Mouse (Mus musculus) heart, embryonic 14.5 days (tissue): ENCODE results near the gene Kif26a. TPM values are rescaled to one million over a fixed set of nuclear protein-coding genes. Genes with fewer than 3 reads are reported as not detected.
A peak's percentile ranks its signal among the peaks of the same experiment; 100 is the strongest.

Experiments
- ATAC-seq: fragments of 200-750 bp; cut with Nextera tagmentation; 2 replicates; pipeline ENCODE4 v1.8.0; 2017; ENCODE audit warnings: low read depth, moderate TSS enrichment; ENCODE audit not compliant: insufficient number of reproducible peaks, insufficient read depth, low FRiP score
- H3K27ac ChIP-seq, 2 experiments: fragments of 200-500 bp in 1 of 2; fragments of 300-500 bp in 1 of 2; sonication (generic) in 1 of 2; replicated peaks in 1 of 2; 2 replicates each; pipeline ENCODE4 v1.5.1; 2012 to 2014; ENCODE audit warnings: low read depth in 2 of 2, low read length in 2 of 2, control low read depth in 1 of 2, mild to moderate bottlenecking in 1 of 2, mixed read lengths in 1 of 2; ENCODE audit not compliant: control insufficient read depth in 1 of 2, insufficient read depth in 1 of 2
- H3K27me3 ChIP-seq: fragments of 300-500 bp; sonication (generic); 2 replicates; pipeline ENCODE4 v1.6.1; 2014; ENCODE audit warnings: mild to moderate bottlenecking, low read length, control low read depth; ENCODE audit not compliant: control insufficient read depth, insufficient read depth
- H3K36me3 ChIP-seq: fragments of 300-500 bp; sonication (generic); 2 replicates; pipeline ENCODE4 v1.6.1; 2014; ENCODE audit warnings: mild to moderate bottlenecking, control low read depth, low read length, mixed read lengths; ENCODE audit not compliant: control insufficient read depth, insufficient read depth
- H3K4me1 ChIP-seq, 2 experiments: fragments of 200-500 bp in 1 of 2; fragments of 300-500 bp in 1 of 2; sonication (generic) in 1 of 2; 2 replicates each; pipeline ENCODE4 v1.6.1; 2012 to 2014; ENCODE audit warnings: low read length in 2 of 2, control low read depth in 1 of 2, mixed read lengths in 1 of 2; ENCODE audit not compliant: control insufficient read depth in 2 of 2, insufficient read depth in 2 of 2
- H3K4me2 ChIP-seq: fragments of 300-500 bp; sonication (generic); 2 replicates; pipeline ENCODE4 v1.6.1; 2014; ENCODE audit warnings: mild to moderate bottlenecking, low read length
- H3K4me3 ChIP-seq, 2 experiments: fragments of 200-500 bp in 1 of 2; fragments of 300-500 bp in 1 of 2; sonication (generic) in 1 of 2; 2 replicates each; pipeline ENCODE4 v1.5.1; 2012 to 2014; ENCODE audit warnings: low read length in 2 of 2, mild to moderate bottlenecking in 2 of 2, control low read depth in 1 of 2, low read depth in 1 of 2, moderate library complexity in 1 of 2; ENCODE audit not compliant: control insufficient read depth in 1 of 2, insufficient read depth in 1 of 2
- H3K9ac ChIP-seq: fragments of 300-500 bp; sonication (generic); 2 replicates; pipeline ENCODE4 v1.6.1; 2014; ENCODE audit warnings: mild to moderate bottlenecking, low read length
- H3K9me3 ChIP-seq: fragments of 300-500 bp; sonication (generic); 2 replicates; pipeline ENCODE4 v1.6.1; 2016; ENCODE audit warnings: low read length, control low read depth; ENCODE audit not compliant: control insufficient read depth
- WGBS: fragments of 180-500 bp; shearing (Covaris S2); extraction: QIAGEN DNeasy Blood & Tissue Kit; methylation state at CpG from one replicate; pipeline ENCODE4 v1.1.7; 2014; 5-methylcytosine and 5-hydroxymethylcytosine counted together
- polyA plus RNA-seq: library from polyadenylated mRNA; unstranded; fragments of >200 nt; fragmentation: Nextera tagmentation; extraction: Ambion mirVana; gene quantifications from 2 replicates; pipeline ENCODE4 v1.2.1, GENCODE M21; 2014

Kif26a gene
- polyA plus RNA-seq, 1 experiment from 2014 or later, result 1.9 TPM

GRCm38 (mm10) chr12:112107685-112108084 lies 38.3 kb upstream of the Kif26a start:
- H3K27me3 ChIP-seq, result peaks cover 18% of the 10 kb centered on the region
- H3K4me3 ChIP-seq, result no peak overlapping the region
- H3K9ac ChIP-seq, result no peak overlapping the region
- no peak for ATAC-seq
- no peak overlapping the region for H3K4me2 ChIP-seq
- WGBS, result 83% methylated on average over 8 of the region's 8 CpGs
- no peaks in the 10 kb centered on the region for H3K9me3 ChIP-seq
- peaks cover 7 to 8% of the 10 kb centered on the region in 2 experiments; a peak in 3 of 4 replicates for H3K4me1 ChIP-seq
- no peaks in the 10 kb centered on the region for H3K36me3 ChIP-seq
- no peak overlapping the region for H3K27ac ChIP-seq

GRCm38 (mm10) chr12:112108696-112109445 lies 37.1 kb upstream of the Kif26a start:
- Histone ChIP-seq H3K4me2 (no peak overlapping the region), H3K4me3 (no peak overlapping the region), H3K4me1 (peaks cover 7 to 12% of the 10 kb centered on the region in 2 experiments; a peak in 3 of 4 replicates), H3K27ac (no peak overlapping the region), H3K27me3 (peaks cover 23% of the 10 kb centered on the region), H3K9ac (no peak overlapping the region), H3K9me3 (no peaks in the 10 kb centered on the region), H3K36me3 (no peaks in the 10 kb centered on the region)
- 71% methylated on average over 11 of the region's 11 CpGs for WGBS
- ATAC-seq, result no peak

GRCm38 (mm10) chr12:112109701-112110100 lies 36.3 kb upstream of the Kif26a start:
- no peak for ATAC-seq
- Histone ChIP-seq H3K4me1 (peaks cover 7 to 12% of the 10 kb centered on the region in 2 experiments; a peak in 3 of 4 replicates), H3K27me3 (peaks cover 31% of the 10 kb centered on the region), H3K9me3 (no peaks in the 10 kb centered on the region), H3K27ac (no peak overlapping the region), H3K4me2 (no peak overlapping the region), H3K36me3 (no peaks in the 10 kb centered on the region), H3K4me3 (no peak overlapping the region), H3K9ac (no peak overlapping the region)
- WGBS, result 74% methylated on average over 9 of the region's 9 CpGs

- 86% methylated on average over 5 of the region's 5 CpGs for WGBS
- H3K9me3 ChIP-seq, result no peaks in the 10 kb centered on the region
- H3K36me3 ChIP-seq, result no peaks in the 10 kb centered on the region
- no peak overlapping the region for H3K27ac ChIP-seq
- ATAC-seq, result no peak
- H3K4me2 ChIP-seq, result no peak overlapping the region
- peaks cover 6 to 11% of the 10 kb centered on the region in 2 experiments; a peak in 3 of 4 replicates for H3K4me1 ChIP-seq
- H3K4me3 ChIP-seq, result no peak overlapping the region
- peaks cover 38% of the 10 kb centered on the region for H3K27me3 ChIP-seq
- H3K9ac ChIP-seq, result no peak overlapping the region
These were observed 34.7 kb upstream of the Kif26a start for GRCm38 (mm10) chr12:112111323-112111722.

- Histone ChIP-seq H3K4me3 (no peak overlapping the region), H3K4me1 (peaks cover 0 to 4% of the 10 kb centered on the region in 2 experiments; a peak in 1 of 4 replicates), H3K4me2 (no peak overlapping the region), H3K9me3 (no peaks in the 10 kb centered on the region), H3K9ac (no peak overlapping the region), H3K27me3 (peaks cover 35% of the 10 kb centered on the region), H3K27ac (no peak overlapping the region), H3K36me3 (no peaks in the 10 kb centered on the region)
- WGBS, result 87% methylated on average over 6 of the region's 6 CpGs
- no peak for ATAC-seq
These were observed 33.8 kb upstream of the Kif26a start for GRCm38 (mm10) chr12:112112235-112112634.

- no peak overlapping the region for H3K9ac ChIP-seq
- peaks cover 29% of the 10 kb centered on the region for H3K27me3 ChIP-seq
- H3K27ac ChIP-seq, result no peak overlapping the region
- ATAC-seq, result peak; percentile 27; the same call in 1 of the 2 replicates
- WGBS, result 17% methylated on average over 13 of the region's 13 CpGs
- H3K4me1 ChIP-seq, result peaks cover 0 to 4% of the 10 kb centered on the region in 2 experiments; a peak in 1 of 4 replicates
- H3K4me3 ChIP-seq, result no peak overlapping the region
- H3K4me2 ChIP-seq, result no peak overlapping the region
- H3K36me3 ChIP-seq, result no peaks in the 10 kb centered on the region
- no peaks in the 10 kb centered on the region for H3K9me3 ChIP-seq
These were observed 33.2 kb upstream of the Kif26a start for GRCm38 (mm10) chr12:112112686-112113396.

GRCm38 (mm10) chr12:112113710-112114109 lies 32.3 kb upstream of the Kif26a start:
- Histone ChIP-seq H3K4me1 (peaks cover 0 to 4% of the 10 kb centered on the region in 2 experiments; a peak in 1 of 4 replicates), H3K4me2 (no peak overlapping the region), H3K36me3 (no peaks in the 10 kb centered on the region), H3K4me3 (no peak overlapping the region), H3K27ac (no peak overlapping the region), H3K9ac (no peak overlapping the region), H3K9me3 (no peaks in the 10 kb centered on the region), H3K27me3 (peaks cover 27% of the 10 kb centered on the region)
- ATAC-seq, result no peak
- WGBS, result 12% methylated on average over 7 of the region's 7 CpGs
